Mouse (Mus musculus): ENCODE measurements around the gene Foxp1. TPM values are rescaled to one million over a fixed set of nuclear protein-coding genes. Genes with fewer than 3 reads are reported as not detected.

Gene Foxp1
- total and polyA plus RNA-seq, 3 experiments: 16.1 to 42.0 TPM; not detected in 1

DNA sequence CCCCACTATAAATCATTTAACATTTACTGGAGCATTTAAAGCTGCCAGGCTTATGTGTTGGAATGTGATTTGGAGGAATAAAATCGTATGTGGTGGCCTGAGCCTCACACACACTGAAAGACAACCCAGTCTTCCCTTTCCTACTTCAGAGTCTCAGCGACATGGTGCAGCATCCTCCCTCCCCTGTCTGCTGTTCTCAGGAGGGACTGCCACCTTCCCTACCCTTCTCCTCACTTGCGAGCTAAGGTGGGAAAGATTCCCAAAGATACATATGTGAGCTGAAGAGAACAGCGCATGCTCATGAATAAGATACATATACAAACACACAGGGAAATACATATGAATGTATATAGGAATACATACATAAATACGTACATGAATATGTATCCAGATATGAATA is 189.4 kb downstream of the Foxp1 start:
- no peak for DNase-seq (ENCODE audit: low read depth, low spot score)
- Histone ChIP-seq H3K9ac (ENCODE audit: control insufficient read depth, low read depth, low read length, poor library complexity, severe bottlenecking) (no peak overlapping the region), H3K4me1 (ENCODE audit: control insufficient read depth in 1 of 2, insufficient read depth in 2 of 2, low read length in 2 of 2) (no peaks in the 10 kb centered on the region), H3K4me3 (ENCODE audit: control insufficient read depth in 1 of 2, insufficient read depth in 1 of 2, low read depth in 2 of 2, low read length in 2 of 2) (no peak overlapping the region), H3K36me3 (ENCODE audit: control insufficient read depth in 1 of 2, insufficient read depth in 2 of 2, low read length in 2 of 2) (no peaks in the 10 kb centered on the region), H3K9me3 (replicated peaks; ENCODE audit: insufficient read depth, low read length) (no peaks in the 10 kb centered on the region), H3K27ac (ENCODE audit: control insufficient read depth, low read depth, low read length) (no peak overlapping the region), H3K27me3 (ENCODE audit: control insufficient read depth in 1 of 2, insufficient read depth in 2 of 2, low read length in 2 of 2) (no peaks in the 10 kb centered on the region), H3K79me2 (ENCODE audit: control insufficient read depth, insufficient read depth, low read length, poor library complexity) (no peaks in the 10 kb centered on the region)
- TF ChIP-seq GATA1 (IDR thresholded peaks at IDR 0.05; ENCODE audit: low read depth, low read length) (no peak), TCF12 (IDR thresholded peaks at IDR 0.05; ENCODE audit: low read depth, low read length) (no peak), ZKSCAN1 (IDR thresholded peaks at IDR 0.05; ENCODE audit: low read depth, low read length) (no peak), CTCF (IDR thresholded peaks at IDR 0.05 in 2 of 3, conservative IDR thresholded peaks at IDR 0.05 in 1 of 3; ENCODE audit: control insufficient read depth in 1 of 3, insufficient read depth in 1 of 3, low read depth in 2 of 3, low read length in 3 of 3, poor library complexity in 1 of 3, severe bottlenecking in 1 of 3) (no peak), POLR2AphosphoS2 (IDR thresholded peaks at IDR 0.05; ENCODE audit: low read length) (no peak), MAX (IDR thresholded peaks at IDR 0.05; ENCODE audit: low read length) (no peak), CHD2 (IDR thresholded peaks at IDR 0.05; ENCODE audit: low read length) (no peak), NRF1 (IDR thresholded peaks at IDR 0.05; ENCODE audit: insufficient read depth, low read depth, low read length, poor library complexity, severe bottlenecking) (no peak), SIN3A (IDR thresholded peaks at IDR 0.05; ENCODE audit: low read length) (no peak), RCOR1 (IDR thresholded peaks at IDR 0.05; ENCODE audit: low read depth, low read length) (no peak)

DNA sequence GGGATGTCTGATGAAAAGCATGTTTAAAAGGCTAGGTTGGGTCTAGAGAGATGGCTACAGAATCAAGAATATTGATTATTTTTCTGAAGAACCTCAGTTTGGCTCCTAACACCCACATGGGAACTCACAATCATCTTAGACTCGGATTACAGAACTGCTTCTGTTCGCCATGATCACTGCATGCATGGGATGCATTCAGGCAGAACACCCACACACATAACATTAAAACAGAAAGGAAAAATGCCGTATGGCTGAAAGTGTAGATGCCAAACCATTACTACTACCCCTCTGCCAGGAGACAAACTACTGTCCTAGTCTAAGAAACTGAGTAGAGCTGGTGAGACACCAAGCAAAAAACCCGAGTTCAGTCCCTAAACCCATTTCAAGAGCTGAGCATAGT is 192.4 kb downstream of the Foxp1 start:
- Histone ChIP-seq H3K27me3 (ENCODE audit: control insufficient read depth in 1 of 2, insufficient read depth in 2 of 2, low read length in 2 of 2) (no peaks in the 10 kb centered on the region), H3K27ac (ENCODE audit: control insufficient read depth, low read depth, low read length) (no peak overlapping the region), H3K36me3 (ENCODE audit: control insufficient read depth in 1 of 2, insufficient read depth in 2 of 2, low read length in 2 of 2) (no peaks in the 10 kb centered on the region), H3K79me2 (ENCODE audit: control insufficient read depth, insufficient read depth, low read length, poor library complexity) (no peaks in the 10 kb centered on the region), H3K9me3 (replicated peaks; ENCODE audit: insufficient read depth, low read length) (no peaks in the 10 kb centered on the region), H3K4me1 (ENCODE audit: control insufficient read depth in 1 of 2, insufficient read depth in 2 of 2, low read length in 2 of 2) (no peaks in the 10 kb centered on the region; a peak in 1 of 4 replicates), H3K9ac (ENCODE audit: control insufficient read depth, low read depth, low read length, poor library complexity, severe bottlenecking) (no peak overlapping the region), H3K4me3 (ENCODE audit: control insufficient read depth in 1 of 2, insufficient read depth in 1 of 2, low read depth in 2 of 2, low read length in 2 of 2) (no peak overlapping the region)
- no peak for TF ChIP-seq MYC (IDR thresholded peaks at IDR 0.05; ENCODE audit: low read depth, low read length)
- TF ChIP-seq POLR2AphosphoS5 (IDR thresholded peaks at IDR 0.05; ENCODE audit: borderline replicate concordance, low read depth, low read length): no peak
- TF ChIP-seq RCOR1 (IDR thresholded peaks at IDR 0.05; ENCODE audit: low read depth, low read length): no peak
- TF ChIP-seq SIN3A (IDR thresholded peaks at IDR 0.05; ENCODE audit: low read length): no peak
- no peak for TF ChIP-seq USF1 (IDR thresholded peaks at IDR 0.05; ENCODE audit: low read depth, low read length)
- no peak for TF ChIP-seq USF2 (IDR thresholded peaks at IDR 0.05; ENCODE audit: borderline replicate concordance in 1 of 2, insufficient read depth in 1 of 2, low read depth in 1 of 2, low read length in 2 of 2)
- no peak for DNase-seq (ENCODE audit: low read depth, low spot score)

DNA sequence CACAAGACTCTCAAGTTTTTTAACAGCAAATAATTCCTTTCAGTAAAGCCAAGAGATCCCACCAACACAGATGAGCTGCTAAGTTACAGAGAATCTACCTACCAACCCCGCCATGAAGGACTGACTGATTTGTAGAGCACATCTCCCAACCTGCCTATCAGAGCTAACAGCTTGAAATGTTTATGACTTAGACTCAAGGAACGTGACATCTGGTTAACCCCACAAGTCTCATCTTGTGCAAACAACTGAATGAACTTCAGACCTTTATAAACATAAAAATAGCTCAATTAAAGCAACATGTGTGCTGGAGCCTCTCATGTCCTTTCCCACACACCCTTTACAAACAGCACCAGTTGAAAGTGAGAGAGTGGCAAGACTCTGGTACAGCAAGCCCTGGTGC is 193.9 kb downstream of the Foxp1 start:
- Histone ChIP-seq H3K4me3 (ENCODE audit: control insufficient read depth in 1 of 2, insufficient read depth in 1 of 2, low read depth in 2 of 2, low read length in 2 of 2) (no peak overlapping the region), H3K27me3 (ENCODE audit: control insufficient read depth in 1 of 2, insufficient read depth in 2 of 2, low read length in 2 of 2) (no peaks in the 10 kb centered on the region), H3K9ac (ENCODE audit: control insufficient read depth, low read depth, low read length, poor library complexity, severe bottlenecking) (no peak overlapping the region), H3K9me3 (replicated peaks; ENCODE audit: insufficient read depth, low read length) (no peaks in the 10 kb centered on the region), H3K79me2 (ENCODE audit: control insufficient read depth, insufficient read depth, low read length, poor library complexity) (no peaks in the 10 kb centered on the region), H3K27ac (ENCODE audit: control insufficient read depth, low read depth, low read length) (no peak overlapping the region), H3K36me3 (ENCODE audit: control insufficient read depth in 1 of 2, insufficient read depth in 2 of 2, low read length in 2 of 2) (no peaks in the 10 kb centered on the region), H3K4me1 (ENCODE audit: control insufficient read depth in 1 of 2, insufficient read depth in 2 of 2, low read length in 2 of 2) (no peaks in the 10 kb centered on the region; a peak in 1 of 4 replicates)
- no peak for DNase-seq (ENCODE audit: low read depth, low spot score)
- no peak for TF ChIP-seq EP300 (IDR thresholded peaks at IDR 0.05; ENCODE audit: low read depth in 1 of 2, low read length in 2 of 2)

All from MEL (cell line).